Mouse (Mus musculus): ENCODE results near the gene Slc11a2.
A peak's percentile ranks its signal among the peaks of the same experiment; 100 is the strongest.
"Not testable (repeated sequence)": the region's sequence is repeated elsewhere in the genome, so short reads cannot be mapped to it uniquely, and the experiment has no call there.

Slc11a2 gene

DNA sequence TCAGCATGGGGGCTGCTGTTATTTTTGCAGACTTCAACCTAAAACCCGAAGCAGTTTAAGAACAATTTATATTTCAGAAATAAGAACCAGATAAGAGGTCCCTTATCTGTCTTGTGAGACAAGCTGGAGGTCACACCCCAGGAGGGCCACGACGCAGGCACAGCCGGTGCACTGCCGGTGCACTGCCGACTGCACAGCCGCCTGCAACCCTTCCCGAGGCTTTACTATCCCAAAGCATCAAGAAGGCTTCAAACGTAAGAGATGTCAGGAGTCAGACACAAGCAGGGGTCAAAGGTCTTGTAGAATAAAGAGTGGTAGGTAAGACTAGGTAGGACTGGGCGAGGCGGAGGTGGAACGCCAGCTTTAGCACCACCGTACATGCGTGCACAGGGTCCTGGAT lies 22.5 kb downstream of the Slc11a2 start:
- DNase-seq (ENCODE audit: low spot score): no peak

DNA sequence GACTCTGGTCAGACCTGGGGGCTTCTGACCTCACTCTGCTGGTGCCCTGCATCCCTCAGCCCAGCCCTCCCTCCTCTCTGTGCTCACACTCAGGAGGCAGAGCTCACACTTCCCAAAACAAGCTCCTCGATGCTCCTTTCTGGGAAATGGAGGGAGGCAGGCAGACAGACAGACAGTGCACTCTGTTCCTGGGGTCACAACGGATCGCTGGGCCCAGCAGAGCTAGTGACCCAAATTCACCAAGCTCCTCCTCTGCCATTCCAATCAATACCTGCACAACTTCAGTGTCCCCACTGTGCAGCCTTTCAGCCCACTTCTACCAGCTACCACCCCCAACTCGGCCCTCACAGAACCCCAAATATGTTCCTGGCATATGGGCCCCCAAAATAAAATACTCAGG lies 23.1 kb downstream of the Slc11a2 start:
- DNase-seq (ENCODE audit: low spot score): no peak

GRCm38 (mm10) chr15:100400592-100401250 lies 24.2 kb downstream of the Slc11a2 start:
- DNase-seq (ENCODE audit: low spot score): no peak

DNA sequence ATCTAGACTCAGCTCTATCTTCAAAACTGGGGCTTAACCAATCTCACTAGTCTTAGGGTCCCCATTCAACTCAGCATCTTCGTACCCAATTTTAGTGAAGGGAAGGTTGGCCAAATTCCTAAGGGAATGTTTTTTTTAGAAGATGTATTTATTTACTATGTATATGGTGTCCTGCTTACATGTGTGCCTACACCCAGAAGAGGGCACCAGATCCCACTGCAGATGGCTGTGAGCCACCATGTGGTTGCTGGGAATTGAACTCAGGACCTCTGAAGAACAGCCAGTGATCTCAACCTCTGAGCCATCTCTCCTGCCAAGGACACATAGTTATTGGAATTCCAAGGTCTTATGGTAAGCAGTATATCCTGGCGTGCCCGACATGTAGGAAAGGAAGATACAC lies 29.3 kb downstream of the Slc11a2 start:
- DNase-seq (ENCODE audit: low spot score): no peak

DNA sequence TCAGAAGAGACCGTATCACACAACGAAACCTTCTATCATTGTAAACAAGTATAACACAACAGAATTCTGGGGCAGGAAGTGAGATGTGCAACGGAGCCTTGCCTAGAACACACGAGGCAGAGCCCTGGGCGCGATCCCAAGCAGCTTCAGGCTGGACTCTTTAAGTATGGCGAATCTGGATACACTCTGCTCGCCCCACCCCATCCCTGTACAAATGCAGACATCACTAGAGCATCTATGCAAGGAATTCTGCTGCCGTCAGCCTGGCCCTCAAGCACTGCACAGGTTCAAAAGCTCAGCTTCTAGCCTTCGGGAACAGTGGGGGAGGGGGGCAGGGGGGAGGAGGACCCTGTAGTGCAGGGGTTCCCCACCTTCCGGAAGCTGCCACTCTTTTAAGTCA lies 31.9 kb downstream of the Slc11a2 start:
- no peak for DNase-seq (ENCODE audit: low spot score)

- DNase-seq (ENCODE audit: low spot score): no peak
Observed at GRCm38 (mm10) chr15:100391599-100391998, 33.3 kb downstream of the Slc11a2 start.

GRCm38 (mm10) chr15:100391066-100391465 lies 33.8 kb downstream of the Slc11a2 start:
- DNase-seq (ENCODE audit: low spot score): no peak

DNA sequence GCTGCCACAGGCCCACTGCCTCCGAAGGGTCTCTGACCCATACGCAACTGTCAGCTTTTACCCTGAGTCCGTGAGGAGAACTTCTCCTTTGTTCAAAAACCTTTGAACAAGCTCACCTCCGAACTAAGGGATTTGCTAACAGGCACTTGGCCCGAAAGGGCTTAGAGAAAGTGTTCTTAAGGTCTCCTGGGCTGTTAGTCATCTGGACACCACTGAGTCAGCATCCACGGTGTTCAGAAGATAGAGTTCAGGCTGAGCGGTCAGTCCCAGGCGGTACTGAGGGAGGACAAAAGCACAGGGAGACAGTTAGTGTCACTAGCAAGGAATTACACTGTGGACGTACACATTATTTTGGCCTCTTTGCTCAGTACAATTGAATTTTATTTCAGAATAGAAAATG lies 36.0 kb downstream of the Slc11a2 start:
- no peak for DNase-seq (ENCODE audit: low spot score)

DNA sequence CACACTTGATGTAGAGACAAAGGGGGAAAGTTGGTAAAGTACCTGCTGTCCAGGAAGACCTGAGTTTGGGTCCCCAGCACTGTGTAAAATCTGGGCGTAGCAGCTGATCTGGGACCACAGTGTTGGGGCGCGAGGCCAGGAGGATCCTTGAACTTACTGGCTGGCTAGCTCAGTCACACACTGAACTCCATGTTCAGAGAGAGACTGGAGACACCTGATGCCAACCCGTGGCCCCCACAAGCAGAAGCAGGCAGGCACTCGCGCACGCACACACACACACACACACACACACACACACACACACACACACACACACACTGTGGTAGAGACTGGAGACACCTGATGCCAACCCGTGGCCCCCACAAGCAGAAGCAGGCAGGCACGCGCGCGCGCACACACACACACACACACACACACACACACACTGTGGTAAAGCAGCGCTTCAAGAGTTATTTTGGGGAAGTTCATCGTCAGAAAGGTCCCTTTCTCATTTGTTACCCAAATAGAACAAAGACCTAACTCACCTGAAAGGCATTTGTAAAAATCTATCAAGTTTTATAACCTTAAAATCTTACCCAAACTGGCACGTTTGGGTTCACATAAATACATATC lies 36.5 kb downstream of the Slc11a2 start:
- no peak for DNase-seq (ENCODE audit: low spot score)

GRCm38 (mm10) chr15:100387544-100388223 lies 37.2 kb downstream of the Slc11a2 start:
- DNase-seq (ENCODE audit: low spot score): peak; percentile 44

DNA sequence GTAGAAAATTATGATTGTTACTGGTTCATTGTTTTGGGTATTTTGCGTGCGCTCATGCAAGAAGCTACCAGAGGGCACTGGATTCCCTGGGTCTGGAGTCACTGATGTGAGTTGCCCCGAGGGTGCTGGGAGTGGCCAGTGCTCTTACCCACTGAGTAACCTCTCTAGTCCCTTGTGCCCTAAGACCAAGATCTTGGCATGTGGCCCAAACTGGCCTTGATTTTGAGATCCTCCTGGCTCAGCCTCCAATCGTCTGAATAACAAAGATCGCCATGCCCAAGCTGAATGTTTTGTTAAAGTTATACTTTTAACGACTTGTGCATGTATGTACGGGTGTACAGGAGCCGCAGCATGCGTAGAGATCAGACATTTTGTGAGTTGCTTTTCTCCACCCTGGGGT lies 39.2 kb downstream of the Slc11a2 start:
- no peak for DNase-seq (ENCODE audit: low spot score)

GRCm38 (mm10) chr15:100380104-100380503 lies 44.8 kb downstream of the Slc11a2 start:
- no peak for DNase-seq (ENCODE audit: low spot score)

DNA sequence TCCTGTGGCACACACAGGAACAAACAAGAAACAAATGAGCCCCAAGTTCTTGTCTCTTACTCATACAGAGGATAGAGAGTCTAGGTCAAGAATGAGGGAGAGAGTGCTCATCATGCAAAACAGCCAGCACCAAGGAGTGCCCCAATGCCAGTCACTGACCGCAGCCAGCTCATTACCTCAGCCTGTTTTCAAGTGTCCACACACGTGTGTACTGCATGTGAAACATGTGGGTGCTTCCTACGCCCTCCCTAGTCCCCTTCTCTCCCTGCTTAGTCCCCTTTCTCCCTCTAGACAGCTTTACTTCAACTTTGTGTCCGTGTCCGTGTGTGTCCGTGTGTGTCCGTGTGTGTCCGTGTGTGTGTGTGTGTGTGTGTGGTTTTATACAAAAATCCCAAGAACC lies 45.2 kb downstream of the Slc11a2 start:
- no peak for DNase-seq (ENCODE audit: low spot score)

- not testable (repeated sequence) for DNase-seq (ENCODE audit: low spot score)
Observed at GRCm38 (mm10) chr15:100377847-100378505, 46.9 kb downstream of the Slc11a2 start.

- peak; percentile 74 for DNase-seq (ENCODE audit: low spot score)
Observed at GRCm38 (mm10) chr15:100375066-100375465, 49.8 kb downstream of the Slc11a2 start.

DNA sequence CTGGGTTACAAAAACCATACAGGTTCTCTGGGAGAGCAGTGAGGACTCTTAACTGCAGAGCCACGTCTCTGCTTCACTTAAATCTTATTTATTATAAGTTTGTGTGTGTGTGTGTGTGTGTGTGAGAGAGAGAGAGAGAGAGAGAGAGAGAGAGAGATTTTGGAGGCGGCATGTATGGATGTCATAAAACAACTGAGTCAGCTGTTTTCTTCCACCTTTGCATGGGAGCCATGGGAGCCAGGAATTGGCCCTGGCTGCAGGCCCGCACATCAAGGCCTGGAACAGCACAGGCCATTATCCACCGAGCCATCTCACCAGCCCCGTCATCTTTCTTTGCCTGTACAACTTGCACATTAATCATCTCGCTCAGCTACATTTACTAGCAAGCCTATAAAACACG lies 57.8 kb downstream of the Slc11a2 start:
- no peak for DNase-seq (ENCODE audit: low spot score)

DNA sequence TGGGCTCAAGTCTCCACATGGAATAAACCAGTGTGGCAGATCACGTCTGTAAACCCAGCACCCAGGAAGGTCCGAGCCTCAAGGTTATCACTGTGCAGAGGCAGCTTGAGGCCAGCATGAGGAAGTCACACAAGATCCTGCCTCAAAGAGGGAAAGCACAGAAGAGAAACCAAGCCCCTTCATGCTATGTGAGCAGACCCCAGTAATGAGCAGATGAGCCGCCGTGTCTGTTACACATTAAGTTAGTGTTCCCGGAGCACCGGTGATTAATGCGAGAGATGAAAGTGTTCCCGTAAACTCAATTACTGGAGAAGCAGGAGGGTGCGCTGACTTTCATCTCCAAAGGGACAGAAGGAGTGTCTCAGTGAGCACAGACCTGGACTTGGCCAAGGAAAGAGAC lies 58.9 kb downstream of the Slc11a2 start:
- DNase-seq (ENCODE audit: low spot score): not testable (repeated sequence)

DNA sequence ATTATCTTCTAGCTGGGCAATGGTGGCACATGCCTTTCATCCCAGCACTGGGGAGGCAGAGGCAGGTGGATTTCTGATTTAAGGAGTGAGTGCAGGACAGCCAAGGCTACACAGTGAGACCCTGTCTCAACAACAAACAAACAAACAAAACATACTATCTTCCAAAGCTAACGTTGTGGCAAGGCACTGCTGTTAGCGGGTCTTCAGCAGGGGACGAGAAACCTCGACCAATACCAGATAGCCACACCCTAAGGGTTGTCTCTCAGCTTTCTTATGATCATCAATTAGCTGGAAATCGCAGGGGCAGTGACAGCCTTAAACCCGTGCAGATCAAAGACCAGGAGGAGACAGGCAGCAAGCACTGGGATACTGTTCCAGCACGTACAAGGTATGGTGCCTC lies 60.6 kb downstream of the Slc11a2 start, which contains the start of gene Higd1c:
Gene Higd1c, plus strand, starts transcription at position 301 of the 400 bp plus-strand sequence.
- no peak for DNase-seq (ENCODE audit: low spot score)

DNA sequence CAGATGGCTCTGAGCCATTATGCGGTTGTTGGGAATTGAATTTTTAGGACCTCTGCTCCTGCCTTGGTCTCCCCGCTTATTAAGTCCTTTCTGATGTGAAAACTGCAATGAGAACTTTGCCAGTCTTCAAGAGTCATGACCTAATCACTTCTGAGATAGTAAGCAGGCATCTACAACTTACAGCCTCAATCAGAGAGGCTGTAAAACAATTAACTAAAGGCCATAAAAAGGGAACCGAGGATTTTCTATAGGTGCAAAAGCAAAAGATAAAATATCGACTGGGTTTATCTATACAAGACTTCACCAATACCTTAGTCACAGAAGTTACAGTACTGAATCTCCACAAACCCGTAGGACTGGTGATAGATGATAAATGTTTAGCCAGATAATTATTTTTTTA lies 69.0 kb downstream of the Slc11a2 start:
- no peak for DNase-seq (ENCODE audit: low spot score)

DNA sequence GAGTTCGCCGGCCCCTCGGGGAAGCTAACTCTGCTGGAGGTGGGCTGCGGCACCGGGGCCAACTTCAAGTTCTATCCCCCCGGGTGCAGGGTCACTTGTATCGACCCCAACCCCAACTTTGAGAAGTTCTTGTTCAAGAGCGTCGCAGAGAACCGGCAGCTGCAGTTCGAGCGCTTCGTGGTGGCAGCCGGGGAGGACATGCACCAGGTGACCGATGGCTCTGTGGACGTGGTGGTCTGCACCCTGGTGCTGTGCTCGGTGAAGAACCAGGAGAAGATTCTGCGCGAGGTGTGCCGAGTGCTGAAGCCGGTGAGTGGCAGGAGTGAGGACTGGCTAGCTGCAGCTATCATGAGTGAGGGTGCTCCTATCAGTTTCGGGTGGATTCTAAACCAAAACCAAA lies 71.5 kb downstream of the Slc11a2 start:
- not testable (repeated sequence) for DNase-seq (ENCODE audit: low spot score)

DNA sequence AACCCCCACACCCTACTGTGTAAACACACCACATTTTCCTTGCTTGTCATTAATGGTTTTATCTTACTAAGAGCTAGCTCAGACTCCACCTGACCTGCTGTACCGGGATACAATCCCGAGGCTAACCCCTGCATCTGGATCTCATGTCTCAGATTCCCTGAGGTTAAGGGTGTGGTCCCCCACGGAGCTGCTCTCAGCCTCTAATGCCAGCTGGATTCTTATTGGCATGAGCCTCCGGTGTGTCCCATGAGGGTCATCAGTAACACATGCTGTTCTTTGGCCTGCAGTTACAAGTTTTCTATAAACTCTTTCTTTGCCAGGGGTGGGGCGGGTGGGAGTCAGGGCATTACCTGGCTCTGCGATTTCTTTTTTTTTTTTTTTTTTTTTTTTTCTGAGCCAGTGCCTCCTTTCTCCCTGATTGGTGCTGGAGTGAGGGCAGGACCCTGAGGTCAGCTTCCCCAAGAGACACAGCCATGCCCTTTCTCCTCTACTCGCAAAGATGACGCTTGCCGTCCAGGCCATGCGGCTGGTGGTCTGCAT lies 72.1 kb downstream of the Slc11a2 start, which contains the start of the genes Methig1 and Mettl7a2:
Gene Methig1, plus strand, starts transcription at position 439 of the 540 bp plus-strand sequence.
Gene Mettl7a2, plus strand, starts transcription at position 490 of the 540 bp plus-strand sequence.
- DNase-seq (ENCODE audit: low spot score): no peak

DNA sequence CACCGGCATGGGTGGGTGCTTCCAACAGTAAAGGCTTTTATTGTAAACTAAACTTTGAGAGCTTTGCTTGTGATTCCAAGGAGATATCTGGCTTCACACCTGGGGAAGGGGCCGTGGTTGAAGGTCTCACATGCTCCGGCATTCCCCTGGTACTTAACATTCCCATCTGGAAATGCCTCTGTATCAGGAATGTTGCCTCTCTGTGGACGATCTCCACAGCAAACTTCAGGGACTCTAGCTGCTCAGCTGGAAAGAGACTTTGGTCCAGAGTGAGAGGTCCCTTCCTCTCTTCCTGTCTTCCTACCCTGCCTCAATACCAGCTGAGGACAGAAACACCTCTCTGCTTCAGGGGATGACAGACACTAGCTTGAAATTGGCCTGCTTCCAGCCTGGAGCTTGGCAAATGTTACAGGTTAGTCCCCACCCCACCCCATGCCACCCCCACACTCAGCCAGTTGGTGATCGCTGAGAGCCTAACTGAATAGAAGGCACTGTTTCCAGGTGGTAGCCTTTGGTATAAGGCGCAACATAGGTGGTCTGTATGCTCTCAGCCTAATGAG lies 73.3 kb downstream of the Slc11a2 start:
- no peak for DNase-seq (ENCODE audit: low spot score)

Data from lung, postnatal 25 days (tissue).